Mouse (Mus musculus): ENCODE measurements around the gene Ubr7. TPM values are rescaled to one million over a fixed set of nuclear protein-coding genes. Genes with fewer than 3 reads are reported as not detected.

Gene Ubr7
- 11.4 and 16.1 TPM in 2 replicates for polyA plus RNA-seq (2012; rRNA removed)
- polyA plus RNA-seq (2014; fragmentation: Nextera tagmentation; extraction: Ambion mirVana) = 25.3 and 25.7 TPM in 2 replicates

GRCm38 (mm10) chr12:102757689-102758402 is at the start of gene Ubr7, which contains the start of the genes Gm28051 and Gon7:
TSS of gene Ubr7 (plus strand) at chr12:102757967.
TSS of gene Gm28051 (minus strand) at chr12:102757765.
TSS of gene Gon7 (minus strand) at chr12:102757803.
- peak within 1 kb of the TSS; percentile 79 for H3K9ac ChIP-seq (replicated peaks)
- no peaks in the 10 kb centered on the region for H3K27me3 ChIP-seq (ENCODE audit: control insufficient read depth, insufficient read depth, low read length)
- ATAC-seq (ENCODE audit: insufficient read depth) (peak; percentile 94), DNase-seq (ENCODE audit: low read depth in 3 of 3, low spot score in 3 of 3) (peak; percentile 95 to 97 (median 97))
- H3K36me3 ChIP-seq (replicated peaks; ENCODE audit: control insufficient read depth, insufficient read depth, low read depth) = peaks cover 9% of the 10 kb centered on the region
- peak within 1 kb of the TSS; percentile 67 for H3K27ac ChIP-seq
- H3K9me3 ChIP-seq (ENCODE audit: control insufficient read depth, low read length) = no peaks in the 10 kb centered on the region
- H3K4me3 ChIP-seq (ENCODE audit: insufficient read depth in 1 of 2, low read depth in 2 of 2, low read length in 2 of 2) = peak within 1 kb of the TSS; percentile 87 to 96
- peaks cover 10 to 12% of the 10 kb centered on the region in 2 experiments for H3K4me1 ChIP-seq (replicated peaks; ENCODE audit: control insufficient read depth in 2 of 2, insufficient read depth in 2 of 2, low read length in 1 of 2)
- peak within 1 kb of the TSS; percentile 97 for H3K4me2 ChIP-seq (ENCODE audit: low read depth)
- WGBS (ENCODE audit: insufficient replicate concordance) = under 1% methylated on average over 73 of the region's 73 CpGs
- TF ChIP-seq CTCF (IDR thresholded peaks at IDR 0.05; ENCODE audit: low read depth) = peak; percentile 71
- TF ChIP-seq EP300 (IDR thresholded peaks at IDR 0.05; ENCODE audit: low read depth) = no peak

- ATAC-seq (ENCODE audit: insufficient read depth) (no peak), DNase-seq (ENCODE audit: low read depth in 3 of 3, low spot score in 3 of 3) (no peak)
- Histone ChIP-seq H3K4me1 (replicated peaks; ENCODE audit: control insufficient read depth in 2 of 2, insufficient read depth in 2 of 2, low read length in 1 of 2) (peaks cover 0 to 11% of the 10 kb centered on the region in 2 experiments; a peak in 3 of 4 replicates), H3K36me3 (replicated peaks; ENCODE audit: control insufficient read depth, insufficient read depth, low read depth) (no peaks in the 10 kb centered on the region), H3K4me3 (ENCODE audit: insufficient read depth in 1 of 2, low read depth in 2 of 2, low read length in 2 of 2) (no peak overlapping the region), H3K27me3 (ENCODE audit: control insufficient read depth, insufficient read depth, low read length) (no peaks in the 10 kb centered on the region; the same call in 1 of the 2 replicates), H3K27ac (no peak overlapping the region), H3K4me2 (ENCODE audit: low read depth) (no peak overlapping the region), H3K9me3 (ENCODE audit: control insufficient read depth, low read length) (no peaks in the 10 kb centered on the region), H3K9ac (replicated peaks) (no peak overlapping the region)
- TF ChIP-seq CTCF (IDR thresholded peaks at IDR 0.05; ENCODE audit: low read depth) (peak; percentile 41), EP300 (IDR thresholded peaks at IDR 0.05; ENCODE audit: low read depth) (no peak)
- 64% methylated on average over 11 of the region's 11 CpGs for WGBS (ENCODE audit: insufficient replicate concordance)
Observed at GRCm38 (mm10) chr12:102708220-102708619, 49.5 kb upstream of the Ubr7 start.

GRCm38 (mm10) chr12:102709896-102710295 is 47.9 kb upstream of the Ubr7 start:
- no peak overlapping the region for H3K27ac ChIP-seq
- no peaks in the 10 kb centered on the region; the same call in 1 of the 2 replicates for H3K27me3 ChIP-seq (ENCODE audit: control insufficient read depth, insufficient read depth, low read length)
- WGBS (ENCODE audit: insufficient replicate concordance) = 76% methylated on average over 5 of the region's 5 CpGs
- TF ChIP-seq EP300 (IDR thresholded peaks at IDR 0.05; ENCODE audit: low read depth) = no peak
- TF ChIP-seq CTCF (IDR thresholded peaks at IDR 0.05; ENCODE audit: low read depth) = no peak
- H3K9ac ChIP-seq (replicated peaks) = no peak overlapping the region
- H3K4me2 ChIP-seq (ENCODE audit: low read depth) = no peak overlapping the region
- no peaks in the 10 kb centered on the region for H3K9me3 ChIP-seq (ENCODE audit: control insufficient read depth, low read length)
- no peak for DNase-seq (ENCODE audit: low read depth in 3 of 3, low spot score in 3 of 3)
- peaks cover 0 to 4% of the 10 kb centered on the region in 2 experiments; a peak in 2 of 4 replicates for H3K4me1 ChIP-seq (replicated peaks; ENCODE audit: control insufficient read depth in 2 of 2, insufficient read depth in 2 of 2, low read length in 1 of 2)
- no peak overlapping the region for H3K4me3 ChIP-seq (ENCODE audit: insufficient read depth in 1 of 2, low read depth in 2 of 2, low read length in 2 of 2)
- no peak for ATAC-seq (ENCODE audit: insufficient read depth)
- no peaks in the 10 kb centered on the region for H3K36me3 ChIP-seq (replicated peaks; ENCODE audit: control insufficient read depth, insufficient read depth, low read depth)

- Histone ChIP-seq H3K4me3 (ENCODE audit: insufficient read depth in 1 of 2, low read depth in 2 of 2, low read length in 2 of 2) (no peak overlapping the region), H3K36me3 (replicated peaks; ENCODE audit: control insufficient read depth, insufficient read depth, low read depth) (no peaks in the 10 kb centered on the region), H3K4me2 (ENCODE audit: low read depth) (no peak overlapping the region), H3K4me1 (replicated peaks; ENCODE audit: control insufficient read depth in 2 of 2, insufficient read depth in 2 of 2, low read length in 1 of 2) (0 out of 4 replicates have a peak, but pooled peaks cover 0 to 2% of the 10 kb centered on the region in 2 experiments), H3K9ac (replicated peaks) (no peak overlapping the region), H3K27me3 (ENCODE audit: control insufficient read depth, insufficient read depth, low read length) (no peaks in the 10 kb centered on the region; the same call in 1 of the 2 replicates), H3K9me3 (ENCODE audit: control insufficient read depth, low read length) (no peaks in the 10 kb centered on the region), H3K27ac (no peak overlapping the region)
- DNase-seq (ENCODE audit: low read depth in 3 of 3, low spot score in 3 of 3) (no peak), ATAC-seq (ENCODE audit: insufficient read depth) (no peak)
- WGBS (ENCODE audit: insufficient replicate concordance) = 61% methylated on average over 4 of the region's 4 CpGs
- TF ChIP-seq EP300 (IDR thresholded peaks at IDR 0.05; ENCODE audit: low read depth) (no peak), CTCF (IDR thresholded peaks at IDR 0.05; ENCODE audit: low read depth) (no peak)
Observed at GRCm38 (mm10) chr12:102710851-102711375, 46.9 kb upstream of the Ubr7 start.
